Comparison of ENCODE assay signal across 10 mouse cellular contexts in genomic region chr14:121824322-121825103, GRCm38 (mm10). TPM values are rescaled to one million over a fixed set of nuclear protein-coding genes. Genes with fewer than 3 reads are reported as not detected.
DNase-seq lines count a peak whose midpoint lies in the region; ATAC-seq lines count a peak whose summit lies in the region.
"Had no signal": no experiment of that assay in that cellular context is flagged by ENCODE, and none has a peak within 500 bp of the region (broad histone marks: within the 10 kb centered on the region; RNA-seq: fewer than 3 reads in every experiment).

No protein-coding gene starts in this region.

- peak; percentile 99 for DNase-seq in heart, adult 11 months
- no peak for DNase-seq in heart, embryonic 10.5 days (ENCODE audit: low spot score)
- peak; percentile 88 to 90 for DNase-seq in cerebellum, postnatal 25 days
- peak; percentile 92 to 94 for DNase-seq in kidney, postnatal 36 days
- DNase-seq in natural killer cell, adult 2 months (ENCODE audit: low spot score in 2 of 2): peak; percentile 55 to 66
- DNase-seq in urinary bladder, postnatal 4 days (ENCODE audit: low spot score in 2 of 2): peak; percentile 67 to 69
- no peak for DNase-seq in layer of hippocampus, postnatal 25 days (ENCODE audit: extremely low spot score in 1 of 2, low spot score in 1 of 2)

- peaks cover 13% of the 10 kb centered on the region for H3K4me1 ChIP-seq in heart, embryonic 10.5 days
- H3K4me1 ChIP-seq in heart, embryonic 14.5 days (ENCODE audit: control insufficient read depth in 2 of 2, insufficient read depth in 2 of 2, low read length in 2 of 2): peaks cover 5 to 7% of the 10 kb centered on the region in 2 experiments; a peak in 3 of 4 replicates
- H3K4me1 ChIP-seq: neural tube, embryonic 13.5 days had no signal

- H3K4me3 ChIP-seq in heart, embryonic 10.5 days: no peak overlapping the region
- no peak overlapping the region for H3K4me3 ChIP-seq in heart, embryonic 14.5 days (ENCODE audit: control insufficient read depth in 1 of 2, insufficient read depth in 1 of 2, low read depth in 1 of 2, low read length in 2 of 2)
- H3K4me3 ChIP-seq: embryonic facial prominence, embryonic 15.5 days; neural tube, embryonic 13.5 days had no signal

- H3K9ac ChIP-seq in heart, embryonic 14.5 days (ENCODE audit: low read length): no peak overlapping the region
- H3K9ac ChIP-seq: embryonic facial prominence, embryonic 15.5 days; neural tube, embryonic 13.5 days had no signal

- H3K36me3 ChIP-seq in heart, embryonic 10.5 days: no peaks in the 10 kb centered on the region
- no peaks in the 10 kb centered on the region for H3K36me3 ChIP-seq in heart, embryonic 14.5 days (ENCODE audit: control insufficient read depth, insufficient read depth, low read length)
- H3K36me3 ChIP-seq: embryonic facial prominence, embryonic 15.5 days; neural tube, embryonic 13.5 days had no signal

- H3K27me3 ChIP-seq in heart, embryonic 10.5 days (ENCODE audit: insufficient read depth, poor library complexity, severe bottlenecking): no peaks in the 10 kb centered on the region
- H3K27me3 ChIP-seq in heart, embryonic 14.5 days (ENCODE audit: control insufficient read depth, insufficient read depth, low read length): no peaks in the 10 kb centered on the region
- H3K27me3 ChIP-seq: embryonic facial prominence, embryonic 15.5 days; neural tube, embryonic 13.5 days had no signal

- H3K4me2 ChIP-seq in heart, embryonic 14.5 days (ENCODE audit: low read length): no peak overlapping the region
- H3K4me2 ChIP-seq: embryonic facial prominence, embryonic 15.5 days; neural tube, embryonic 13.5 days had no signal

- H3K27ac ChIP-seq in heart, embryonic 10.5 days: no peak overlapping the region
- H3K27ac ChIP-seq in heart, embryonic 14.5 days (replicated peaks in 1 of 2; ENCODE audit: control insufficient read depth in 1 of 2, insufficient read depth in 1 of 2, low read depth in 2 of 2, low read length in 2 of 2): no peak overlapping the region
- H3K27ac ChIP-seq: embryonic facial prominence, embryonic 15.5 days; neural tube, embryonic 13.5 days had no signal

- 67% methylated on average over 11 of the region's 11 CpGs for WGBS in heart, embryonic 10.5 days
- WGBS in heart, embryonic 14.5 days: 71% methylated on average over 11 of the region's 11 CpGs

- H3K9me3 ChIP-seq in heart, embryonic 10.5 days: no peaks in the 10 kb centered on the region; the same call in 1 of the 2 replicates
- H3K9me3 ChIP-seq in heart, embryonic 14.5 days (ENCODE audit: control insufficient read depth, low read length): no peaks in the 10 kb centered on the region
- H3K9me3 ChIP-seq: embryonic facial prominence, embryonic 15.5 days had no signal

- peak; percentile 79 for ATAC-seq in heart, embryonic 14.5 days (ENCODE audit: insufficient number of reproducible peaks, insufficient read depth, low FRiP score, low read depth)

RNA-seq across cellular contexts. Expression of gene Dock9, which starts 26.9 kb away (rescaled TPM):
- polyA plus RNA-seq in heart, embryonic 10.5 days (2016; fragmentation: Nextera tagmentation; extraction: Ambion mirVana): 5.4 and 6.6 TPM in 2 replicates
- 7.9 and 8.4 TPM in 2 replicates for polyA plus RNA-seq in heart, embryonic 14.5 days (2014; fragmentation: Nextera tagmentation; extraction: Ambion mirVana)
- 100 to 1,000 TPM; 195 to 220 TPM for total RNA-seq in layer of hippocampus, postnatal 25 days (2021)

RNA-seq across cellular contexts. Expression of gene Ubac2, which starts 53.9 kb away (rescaled TPM):
- 63.4 and 68.7 TPM in 2 replicates for polyA plus RNA-seq in heart, embryonic 10.5 days (2016; fragmentation: Nextera tagmentation; extraction: Ambion mirVana)
- 55.4 and 56.3 TPM in 2 replicates for polyA plus RNA-seq in heart, embryonic 14.5 days (2014; fragmentation: Nextera tagmentation; extraction: Ambion mirVana)
- total RNA-seq in layer of hippocampus, postnatal 25 days (2021): 10 to 100 TPM; 48.3 to 52.4 TPM

Comparison
In these comparisons a context has a peak if more than half of its experiments do, and no peak if none do; other contexts are left out.
1. DNase-seq: peak in heart, adult 11 months (single experiment), cerebellum, postnatal 25 days (2 of 2), kidney, postnatal 36 days (2 of 2), natural killer cell, adult 2 months (2 of 2) and urinary bladder, postnatal 4 days (2 of 2); none in heart, embryonic 10.5 days (single experiment) and layer of hippocampus, postnatal 25 days (0 of 2).